18 mouse cellular contexts compared by ENCODE assay signal in the genomic region with DNA sequence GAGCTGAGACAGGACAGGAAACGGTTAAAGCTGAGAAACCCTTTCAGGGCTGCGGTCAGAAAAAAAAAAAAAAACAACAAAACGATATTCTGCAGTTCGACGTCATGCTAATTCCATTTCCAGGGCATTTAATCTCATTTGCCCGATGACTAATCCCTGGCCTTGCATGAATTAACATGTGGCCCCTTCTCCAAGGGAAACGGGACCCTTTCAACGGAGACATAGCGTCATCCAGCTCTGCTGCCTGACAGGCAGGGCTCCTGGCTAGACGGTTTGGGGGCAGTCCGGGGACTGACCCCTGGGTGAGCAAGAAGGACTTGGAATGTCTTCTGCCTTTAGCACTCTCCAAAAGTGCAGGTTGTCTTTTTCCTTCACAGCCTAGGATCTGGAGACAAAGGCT.
A peak's percentile ranks its signal among the peaks of the same experiment; 100 is the strongest.
DNase-seq lines count a peak whose midpoint lies in the region; ATAC-seq and TF ChIP-seq lines count a peak whose summit lies in the region.
"Had no signal": no experiment of that assay in that cellular context is flagged by ENCODE, and none has a peak within 500 bp of the region (broad histone marks: within the 10 kb centered on the region; RNA-seq: fewer than 3 reads in every experiment).

No protein-coding gene starts in this region.

- H3K27ac ChIP-seq in embryonic facial prominence, embryonic 12.5 days = no peak overlapping the region
- H3K27ac ChIP-seq in embryonic facial prominence, embryonic 10.5 days (replicated peaks) = no peak overlapping the region
- H3K27ac ChIP-seq in intestine, embryonic 15.5 days = no peak overlapping the region
- no peak overlapping the region for H3K27ac ChIP-seq in intestine, postnatal 0 days (ENCODE audit: low read depth, low read length)
- no peak overlapping the region for H3K27ac ChIP-seq in embryonic facial prominence, embryonic 14.5 days (replicated peaks; ENCODE audit: low read depth, low read length)
- H3K27ac ChIP-seq: layer of hippocampus, adult 2 months; neural tube, embryonic 12.5 days had no signal

- H3K4me1 ChIP-seq in embryonic facial prominence, embryonic 12.5 days = peaks cover 35% of the 10 kb centered on the region
- H3K4me1 ChIP-seq in embryonic facial prominence, embryonic 10.5 days = peaks cover 73% of the 10 kb centered on the region
- 0 out of 2 replicates have a peak, but pooled peaks cover 3% of the 10 kb centered on the region for H3K4me1 ChIP-seq in intestine, embryonic 15.5 days (replicated peaks)
- H3K4me1 ChIP-seq in intestine, postnatal 0 days (replicated peaks; ENCODE audit: control insufficient read depth, insufficient read depth, low read length) = no peaks in the 10 kb centered on the region
- H3K4me1 ChIP-seq in embryonic facial prominence, embryonic 14.5 days (ENCODE audit: control insufficient read depth, insufficient read depth, low read length) = no peaks in the 10 kb centered on the region

- H3K36me3 ChIP-seq in embryonic facial prominence, embryonic 12.5 days = no peaks in the 10 kb centered on the region
- H3K36me3 ChIP-seq in embryonic facial prominence, embryonic 10.5 days (replicated peaks) = no peaks in the 10 kb centered on the region
- no peaks in the 10 kb centered on the region for H3K36me3 ChIP-seq in intestine, embryonic 15.5 days
- no peaks in the 10 kb centered on the region for H3K36me3 ChIP-seq in intestine, postnatal 0 days (ENCODE audit: control insufficient read depth, insufficient read depth)
- H3K36me3 ChIP-seq in embryonic facial prominence, embryonic 14.5 days (ENCODE audit: control insufficient read depth, insufficient read depth, low read length) = no peaks in the 10 kb centered on the region
- H3K36me3 ChIP-seq: heart, embryonic 12.5 days; neural tube, embryonic 12.5 days had no signal

- no peak for DNase-seq in embryonic facial prominence, embryonic 10.5 days (ENCODE audit: low spot score)
- DNase-seq in Muller cell, postnatal 12 days (ENCODE audit: inconsistent ontology term) = peak; percentile 33
- DNase-seq in embryonic facial prominence, embryonic 14.5 days (ENCODE audit: low spot score) = peak; percentile 18
- DNase-seq in urinary bladder, postnatal 36 days (ENCODE audit: low spot score in 2 of 2) = no peak
- DNase-seq: cerebellum, adult 9-10 months; kidney, adult 8-10 months; kidney, postnatal 14 days; layer of hippocampus, postnatal 36 days; liver; lung, postnatal 10 days; thymus, postnatal 25 days had no signal

- TF ChIP-seq CTCF in intestine, postnatal 0 days (IDR thresholded peaks at IDR 0.05; ENCODE audit: low read depth) = no peak

- no peak overlapping the region for H3K4me3 ChIP-seq in embryonic facial prominence, embryonic 12.5 days
- H3K4me3 ChIP-seq in embryonic facial prominence, embryonic 10.5 days = no peak overlapping the region
- no peak overlapping the region for H3K4me3 ChIP-seq in intestine, embryonic 15.5 days (replicated peaks)
- no peak overlapping the region for H3K4me3 ChIP-seq in intestine, postnatal 0 days (ENCODE audit: low read depth, low read length)
- H3K4me3 ChIP-seq in embryonic facial prominence, embryonic 14.5 days (ENCODE audit: low read depth, low read length) = no peak overlapping the region
- H3K4me3 ChIP-seq: heart, embryonic 12.5 days; layer of hippocampus, adult 2 months; neural tube, embryonic 12.5 days had no signal

- ATAC-seq in embryonic facial prominence, embryonic 12.5 days (ENCODE audit: insufficient number of reproducible peaks, insufficient read depth, low FRiP score, low TSS enrichment) = no peak
- 0 out of 2 replicates have a peak, but pooled peaks have one; percentile 13 for ATAC-seq in intestine, embryonic 15.5 days
- ATAC-seq in intestine, postnatal 0 days = no peak
- no peak for ATAC-seq in embryonic facial prominence, embryonic 14.5 days (ENCODE audit: low read depth)
- ATAC-seq: hindbrain, embryonic 16.5 days had no signal

- H3K27me3 ChIP-seq in embryonic facial prominence, embryonic 12.5 days = peaks cover 5% of the 10 kb centered on the region; the same call in 1 of the 2 replicates
- H3K27me3 ChIP-seq in embryonic facial prominence, embryonic 10.5 days (replicated peaks; ENCODE audit: low read depth, poor library complexity, severe bottlenecking) = peaks cover 38% of the 10 kb centered on the region
- H3K27me3 ChIP-seq in intestine, embryonic 15.5 days (replicated peaks) = no peaks in the 10 kb centered on the region
- no peaks in the 10 kb centered on the region for H3K27me3 ChIP-seq in intestine, postnatal 0 days (replicated peaks; ENCODE audit: control insufficient read depth, insufficient read depth, low read length)
- no peaks in the 10 kb centered on the region for H3K27me3 ChIP-seq in embryonic facial prominence, embryonic 14.5 days (replicated peaks; ENCODE audit: control insufficient read depth, insufficient read depth, low read length)
- H3K27me3 ChIP-seq: neural tube, embryonic 12.5 days had no signal

- 13% methylated on average over 11 of the region's 11 CpGs for WGBS in embryonic facial prominence, embryonic 12.5 days
- WGBS in embryonic facial prominence, embryonic 10.5 days = 30% methylated on average over 11 of the region's 11 CpGs
- WGBS in intestine, embryonic 15.5 days = 37% methylated on average over 11 of the region's 11 CpGs
- 45% methylated on average over 11 of the region's 11 CpGs for WGBS in intestine, postnatal 0 days
- 19% methylated on average over 11 of the region's 11 CpGs for WGBS in embryonic facial prominence, embryonic 14.5 days

- H3K9me3 ChIP-seq in embryonic facial prominence, embryonic 12.5 days = no peaks in the 10 kb centered on the region
- H3K9me3 ChIP-seq in embryonic facial prominence, embryonic 10.5 days = no peaks in the 10 kb centered on the region
- no peaks in the 10 kb centered on the region for H3K9me3 ChIP-seq in intestine, embryonic 15.5 days
- H3K9me3 ChIP-seq in intestine, postnatal 0 days (ENCODE audit: control insufficient read depth) = no peaks in the 10 kb centered on the region
- H3K9me3 ChIP-seq in embryonic facial prominence, embryonic 14.5 days (ENCODE audit: control insufficient read depth, low read length) = no peaks in the 10 kb centered on the region
- H3K9me3 ChIP-seq: heart, embryonic 12.5 days; neural tube, embryonic 12.5 days had no signal

- H3K4me2 ChIP-seq in embryonic facial prominence, embryonic 12.5 days (replicated peaks) = 0 out of 2 replicates have a peak overlapping the region, but pooled peaks have one; percentile 11
- H3K4me2 ChIP-seq in intestine, embryonic 15.5 days (replicated peaks) = no peak overlapping the region
- H3K4me2 ChIP-seq in intestine, postnatal 0 days (replicated peaks; ENCODE audit: low read depth) = no peak overlapping the region
- no peak overlapping the region for H3K4me2 ChIP-seq in embryonic facial prominence, embryonic 14.5 days (ENCODE audit: low read depth, low read length)
- H3K4me2 ChIP-seq: heart, embryonic 12.5 days; neural tube, embryonic 12.5 days had no signal

- H3K9ac ChIP-seq in embryonic facial prominence, embryonic 12.5 days = no peak overlapping the region
- no peak overlapping the region for H3K9ac ChIP-seq in intestine, embryonic 15.5 days
- no peak overlapping the region for H3K9ac ChIP-seq in intestine, postnatal 0 days (ENCODE audit: low read depth, low read length)
- no peak overlapping the region for H3K9ac ChIP-seq in embryonic facial prominence, embryonic 14.5 days (ENCODE audit: low read depth, low read length)
- H3K9ac ChIP-seq: heart, embryonic 12.5 days; neural tube, embryonic 12.5 days had no signal

Comparison
In these comparisons a context has a peak if more than half of its experiments do, and no peak if none do; other contexts are left out.
1. DNase-seq: peak in Muller cell, postnatal 12 days (single experiment) and embryonic facial prominence, embryonic 14.5 days (single experiment); none in embryonic facial prominence, embryonic 10.5 days (single experiment) and urinary bladder, postnatal 36 days (0 of 2).